10 mouse cellular contexts compared by ENCODE assay signal in genomic region chr19:25052355-25052754, GRCm38 (mm10). TPM values are rescaled to one million over a fixed set of nuclear protein-coding genes. Genes with fewer than 3 reads are reported as not detected.
A peak's percentile ranks its signal among the peaks of the same experiment; 100 is the strongest.
DNase-seq lines count a peak whose midpoint lies in the region; ATAC-seq and TF ChIP-seq lines count a peak whose summit lies in the region.
"Had no signal": no experiment of that assay in that cellular context is flagged by ENCODE, and none has a peak within 500 bp of the region (broad histone marks: within the 10 kb centered on the region; RNA-seq: fewer than 3 reads in every experiment).

No protein-coding gene starts in this region.

- peak; percentile 82 for DNase-seq in CH12.LX (ENCODE audit: extremely low read depth)
- peak; percentile 12 for DNase-seq in stomach, postnatal 0 days (ENCODE audit: low spot score)
- DNase-seq in left cerebral cortex, adult 2 months (ENCODE audit: extremely low spot score in 1 of 2, low spot score in 2 of 2) = no peak
- DNase-seq in cerebellum, adult 8-10 months = no peak
- DNase-seq: cerebellum, adult 11-12 months; right cerebral cortex, postnatal 14 days had no signal

- TF ChIP-seq EP300 in CH12.LX (IDR thresholded peaks at IDR 0.05; ENCODE audit: low read length) = peak; percentile 67
- TF ChIP-seq EP300 in stomach, postnatal 0 days (optimal IDR thresholded peaks at IDR 0.05) = no peak

- dilution Hi-C loops in CH12.LX (cut with MboI; ENCODE audit: extremely low pct_ligation_motif_present, extremely low pct_unique_long_range_greater_than_20kb, low sequenced_read_pairs) = no loop called here

- peaks cover 44% of the 10 kb centered on the region for H3K79me2 ChIP-seq in CH12.LX (replicated peaks; ENCODE audit: control insufficient read depth, extremely low read depth, insufficient read depth, poor library complexity, severe bottlenecking)

- H3K36me3 ChIP-seq in CH12.LX (replicated peaks in 1 of 2; ENCODE audit: control insufficient read depth in 1 of 2, insufficient read depth in 1 of 2, low read length in 1 of 2) = peaks cover 6 to 21% of the 10 kb centered on the region in 2 experiments
- H3K36me3 ChIP-seq in stomach, postnatal 0 days (ENCODE audit: control insufficient read depth, insufficient read depth, low read length) = no peaks in the 10 kb centered on the region
- H3K36me3 ChIP-seq: midbrain, embryonic 12.5 days had no signal

- TF ChIP-seq RAD21 in CH12.LX (IDR thresholded peaks at IDR 0.05; ENCODE audit: low read depth, low read length) = no peak; the same call in 1 of the 2 replicates

- intact Hi-C loops in left cerebral cortex, adult 2 months (cut with DNase I) = no loop called here

- H3K27ac ChIP-seq in CH12.LX (ENCODE audit: insufficient read depth, low read depth) = peak overlapping the region; percentile 97
- no peak overlapping the region for H3K27ac ChIP-seq in stomach, postnatal 0 days (replicated peaks)
- no peak overlapping the region for H3K27ac ChIP-seq in left cerebral cortex, adult 2 months
- H3K27ac ChIP-seq: midbrain, embryonic 12.5 days had no signal

- H3K4me1 ChIP-seq in CH12.LX (ENCODE audit: control insufficient read depth in 1 of 2, insufficient read depth in 2 of 2) = peaks cover 15 to 44% of the 10 kb centered on the region in 2 experiments
- H3K4me1 ChIP-seq in stomach, postnatal 0 days (replicated peaks; ENCODE audit: control insufficient read depth, insufficient read depth) = no peaks in the 10 kb centered on the region
- H3K4me1 ChIP-seq: midbrain, embryonic 12.5 days had no signal

- TF ChIP-seq POLR2A in CH12.LX (IDR thresholded peaks at IDR 0.05; ENCODE audit: low read depth, low read length) = peak; percentile 61

- no peak for TF ChIP-seq CTCF in CH12.LX (conservative IDR thresholded peaks at IDR 0.05 in 1 of 2, IDR thresholded peaks at IDR 0.05 in 1 of 2; ENCODE audit: low read depth in 2 of 2, low read length in 2 of 2)
- no peak for TF ChIP-seq CTCF in stomach, postnatal 0 days (IDR thresholded peaks at IDR 0.05; ENCODE audit: low read depth)
- TF ChIP-seq CTCF in left cerebral cortex, adult 2 months (IDR thresholded peaks at IDR 0.05) = no peak

- peak overlapping the region; percentile 64 to 88 (median 80) for H3K4me3 ChIP-seq in CH12.LX (replicated peaks in 1 of 3; ENCODE audit: low read depth in 2 of 3, low read length in 2 of 3, poor library complexity in 1 of 3)
- no peak overlapping the region for H3K4me3 ChIP-seq in stomach, postnatal 0 days (ENCODE audit: low read depth, low read length)
- no peak overlapping the region for H3K4me3 ChIP-seq in left cerebral cortex, adult 2 months
- H3K4me3 ChIP-seq: midbrain, embryonic 12.5 days had no signal

- H3K9me3 ChIP-seq in CH12.LX (replicated peaks; ENCODE audit: low read length) = no peaks in the 10 kb centered on the region
- H3K9me3 ChIP-seq in stomach, postnatal 0 days (ENCODE audit: control insufficient read depth, low read length) = no peaks in the 10 kb centered on the region
- H3K9me3 ChIP-seq: midbrain, embryonic 12.5 days had no signal

- ATAC-seq in common myeloid progenitor, adult 5-6 weeks (replicated peaks; ENCODE audit: low read depth, poor library complexity, severe bottlenecking) = peak; percentile 92
- peak; percentile 98 for ATAC-seq in megakaryocyte, adult 5-6 weeks (ENCODE audit: poor library complexity, severe bottlenecking)
- no peak for ATAC-seq in stomach, postnatal 0 days (ENCODE audit: low FRiP score, low TSS enrichment)
- ATAC-seq in frontal cortex, adult (ENCODE audit: low TSS enrichment) = no peak

- no peaks in the 10 kb centered on the region for H3K27me3 ChIP-seq in CH12.LX (replicated peaks)
- no peaks in the 10 kb centered on the region for H3K27me3 ChIP-seq in stomach, postnatal 0 days (ENCODE audit: control insufficient read depth, insufficient read depth, low read length)
- H3K27me3 ChIP-seq: midbrain, embryonic 12.5 days had no signal

- peak overlapping the region; percentile 74 for H3K4me2 ChIP-seq in CH12.LX (ENCODE audit: insufficient read depth, low read depth, poor library complexity, severe bottlenecking)
- H3K4me2 ChIP-seq in stomach, postnatal 0 days (replicated peaks; ENCODE audit: low read depth) = no peak overlapping the region
- H3K4me2 ChIP-seq: midbrain, embryonic 12.5 days had no signal

- in situ Hi-C loops in CH12.LX (cut with MboI; ENCODE audit: low pct_ligation_motif_present, low pct_unique_long_range_greater_than_20kb, low sequenced_read_pairs) = no loop called here

- 94% methylated on average over 7 of the region's 7 CpGs for WGBS in stomach, postnatal 0 days

- peak overlapping the region; percentile 96 for H3K9ac ChIP-seq in CH12.LX (ENCODE audit: insufficient read depth, low read depth)
- no peak overlapping the region for H3K9ac ChIP-seq in stomach, postnatal 0 days (ENCODE audit: low read length)
- H3K9ac ChIP-seq: midbrain, embryonic 12.5 days had no signal

TF ChIP-seq in CH12.LX, 34 proteins besides CTCF, POLR2A, EP300 and RAD21:
- TF ChIP-seq JUND (conservative IDR thresholded peaks at IDR 0.05; ENCODE audit: low read depth, low read length) (no peak), ZC3H11A (IDR thresholded peaks at IDR 0.05; ENCODE audit: low read depth, low read length) (no peak), UBTF (IDR thresholded peaks at IDR 0.05; ENCODE audit: low read depth, low read length) (peak; percentile 55; the same call in 1 of the 2 replicates), IRF4 (IDR thresholded peaks at IDR 0.05; ENCODE audit: low read depth, low read length) (peak; percentile 32; the same call in 1 of the 2 replicates), TCF12 (IDR thresholded peaks at IDR 0.05; ENCODE audit: low read depth, low read length) (peak; percentile 62; the same call in 1 of the 2 replicates), ZMIZ1 (IDR thresholded peaks at IDR 0.05; ENCODE audit: low read depth, low read length) (peak; percentile 62; the same call in 1 of the 2 replicates), E2F4 (IDR thresholded peaks at IDR 0.05; ENCODE audit: insufficient replicate concordance, low read depth, low read length) (no peak), MYC (IDR thresholded peaks at IDR 0.05; ENCODE audit: low read depth, low read length) (peak; percentile 85), MAFK (IDR thresholded peaks at IDR 0.05; ENCODE audit: insufficient replicate concordance, low read length) (peak; percentile 40; the same call in 1 of the 2 replicates), POLR2AphosphoS2 (IDR thresholded peaks at IDR 0.05; ENCODE audit: low read depth, low read length) (0 out of 2 replicates have a peak, but pooled peaks have one; percentile 25), USF2 (conservative IDR thresholded peaks at IDR 0.05; ENCODE audit: low read depth, low read length) (no peak), ZKSCAN1 (IDR thresholded peaks at IDR 0.05; ENCODE audit: borderline replicate concordance, low read depth, low read length) (no peak), JUN (IDR thresholded peaks at IDR 0.05; ENCODE audit: insufficient read depth, low read depth, low read length) (0 out of 2 replicates have a peak, but pooled peaks have one; percentile 4), USF1 (IDR thresholded peaks at IDR 0.05; ENCODE audit: low read depth, low read length) (no peak), CHD2 (IDR thresholded peaks at IDR 0.05; ENCODE audit: low read length) (no peak; the same call in 1 of the 2 replicates), BHLHE40 (IDR thresholded peaks at IDR 0.05; ENCODE audit: low read depth, low read length) (peak; percentile 66), ZNF384 (IDR thresholded peaks at IDR 0.05; ENCODE audit: low read depth, low read length) (0 out of 2 replicates have a peak, but pooled peaks have one; percentile 21), TBP (conservative IDR thresholded peaks at IDR 0.05; ENCODE audit: low read depth, low read length) (peak; percentile 86), HCFC1 (IDR thresholded peaks at IDR 0.05; ENCODE audit: low read depth, low read length) (peak; percentile 60), MAX (IDR thresholded peaks at IDR 0.05; ENCODE audit: low read length) (peak; percentile 77), MXI1 (IDR thresholded peaks at IDR 0.05; ENCODE audit: low read depth, low read length) (peak; percentile 82), KAT2A (IDR thresholded peaks at IDR 0.05; ENCODE audit: insufficient replicate concordance, low read length) (0 out of 2 replicates have a peak, but pooled peaks have one; percentile 45), NRF1 (IDR thresholded peaks at IDR 0.05; ENCODE audit: low read depth, low read length) (0 out of 2 replicates have a peak, but pooled peaks have one; percentile 26), PAX5 (IDR thresholded peaks at IDR 0.05; ENCODE audit: low read length) (no peak), ELF1 (IDR thresholded peaks at IDR 0.05; ENCODE audit: low read depth, low read length) (peak; percentile 83), NELFE (IDR thresholded peaks at IDR 0.05; ENCODE audit: low read depth, low read length) (peak; percentile 70), SIN3A (IDR thresholded peaks at IDR 0.05; ENCODE audit: low read length) (peak; percentile 76), ETS1 (conservative IDR thresholded peaks at IDR 0.05; ENCODE audit: low read depth, low read length) (peak; percentile 34; the same call in 1 of the 2 replicates), RCOR1 (conservative IDR thresholded peaks at IDR 0.05; ENCODE audit: low read depth, low read length) (peak; percentile 38; the same call in 1 of the 2 replicates), MAZ (IDR thresholded peaks at IDR 0.05; ENCODE audit: low read depth, low read length) (no peak), SMC3 (IDR thresholded peaks at IDR 0.05; ENCODE audit: low read depth, low read length) (peak; percentile 20; the same call in 1 of the 2 replicates), CHD1 (IDR thresholded peaks at IDR 0.05; ENCODE audit: low read depth, low read length) (peak; percentile 95), GABPA (IDR thresholded peaks at IDR 0.05; ENCODE audit: insufficient replicate concordance, low read depth, low read length) (no peak), MEF2A (IDR thresholded peaks at IDR 0.05; ENCODE audit: borderline replicate concordance, low read depth, low read length) (0 out of 2 replicates have a peak, but pooled peaks have one; percentile 43)

RNA-seq across cellular contexts. Expression of gene Dock8, which starts 53.0 kb away (rescaled TPM):
- 22.4 and 26.4 TPM in 2 replicates for total RNA-seq in CH12.LX (2012; rRNA removed)
- 9.8 and 13.6 TPM in 2 replicates for total RNA-seq in CH12.LX (2014; rRNA removed)
- 33.9 and 37.5 TPM in 2 replicates for polyA plus RNA-seq in CH12.LX (2012; ENCODE audit: insufficient read length, low read depth)
- 62.0 and 73.1 TPM in 2 replicates for total RNA-seq in common myeloid progenitor, adult 5-6 weeks (2017)
- 168 and 172 TPM in 2 replicates for total RNA-seq in megakaryocyte, adult 5-6 weeks (2015)
- total RNA-seq in megakaryocyte, adult 5-6 weeks (2017) = 89.8 and 102 TPM in 2 replicates
- polyA plus RNA-seq in stomach, postnatal 0 days (2015; fragmentation: Nextera tagmentation; extraction: Ambion mirVana) = 3.3 and 3.4 TPM in 2 replicates
- total RNA-seq in left cerebral cortex, adult 2 months (2021) = 1 to 10 TPM; 3.5 to 4.6 TPM

Comparison
In these comparisons a context has a peak if more than half of its experiments do, and no peak if none do; other contexts are left out.
1. DNase-seq: peak in CH12.LX (single experiment) and stomach, postnatal 0 days (single experiment); none in left cerebral cortex, adult 2 months (0 of 2) and cerebellum, adult 8-10 months (single experiment).
2. H3K4me3 ChIP-seq: peak in CH12.LX (3 of 3); none in stomach, postnatal 0 days (single experiment) and left cerebral cortex, adult 2 months (single experiment).
3. ATAC-seq: peak in common myeloid progenitor, adult 5-6 weeks (single experiment) and megakaryocyte, adult 5-6 weeks (single experiment); none in stomach, postnatal 0 days (single experiment) and frontal cortex, adult (single experiment).